Mouse (Mus musculus): Measurements from ENCODE around the gene Gm11042.

Gene Gm11042

GRCm38 (mm10) chr12:74316344-74316973 lies at the start of gene Gm11042:
TSS of gene Gm11042 (minus strand) at chr12:74316394.
- no peak for DNase-seq

DNA sequence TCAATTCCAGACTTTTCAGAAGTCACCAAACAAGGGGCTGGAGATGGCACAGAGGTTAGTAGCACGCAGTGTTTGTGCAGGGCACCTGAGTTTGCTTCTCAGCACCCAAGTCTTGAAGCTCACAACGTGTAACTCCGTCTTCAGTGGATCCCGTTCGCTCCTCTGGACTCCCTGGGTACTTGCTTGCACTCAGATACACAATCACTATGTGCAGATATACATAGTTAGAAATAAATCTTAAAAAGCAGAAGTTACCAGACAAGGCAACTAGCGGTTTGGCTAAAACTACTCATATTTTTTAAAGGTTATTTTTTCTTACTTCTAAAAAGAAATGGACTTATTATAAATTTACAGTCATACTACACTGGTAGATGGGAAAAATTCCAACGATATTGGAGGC lies 48.3 kb upstream of the Gm11042 start:
- DNase-seq: no peak

- no peak for DNase-seq
These were observed 46.9 kb upstream of the Gm11042 start for GRCm38 (mm10) chr12:74363076-74363475.

DNA sequence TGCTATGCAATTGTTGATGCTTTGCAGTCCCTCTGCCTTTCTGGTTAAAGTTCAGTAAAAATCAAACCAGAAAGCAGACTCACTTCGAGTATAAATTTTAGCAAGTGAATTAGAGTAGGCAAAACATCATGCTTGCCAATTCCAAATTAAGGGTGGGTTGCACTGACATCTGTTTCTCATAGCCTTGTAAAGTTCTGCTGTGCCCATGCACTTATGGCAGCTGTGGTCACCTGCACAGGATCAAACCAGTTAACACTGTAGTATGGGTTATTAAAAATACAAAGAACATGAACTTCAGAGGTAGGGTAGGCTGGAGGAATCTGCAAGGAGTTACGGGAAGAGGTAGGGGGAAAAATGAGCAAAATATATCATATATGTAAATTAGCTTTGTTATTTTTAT lies 46.3 kb upstream of the Gm11042 start:
- DNase-seq: no peak

DNA sequence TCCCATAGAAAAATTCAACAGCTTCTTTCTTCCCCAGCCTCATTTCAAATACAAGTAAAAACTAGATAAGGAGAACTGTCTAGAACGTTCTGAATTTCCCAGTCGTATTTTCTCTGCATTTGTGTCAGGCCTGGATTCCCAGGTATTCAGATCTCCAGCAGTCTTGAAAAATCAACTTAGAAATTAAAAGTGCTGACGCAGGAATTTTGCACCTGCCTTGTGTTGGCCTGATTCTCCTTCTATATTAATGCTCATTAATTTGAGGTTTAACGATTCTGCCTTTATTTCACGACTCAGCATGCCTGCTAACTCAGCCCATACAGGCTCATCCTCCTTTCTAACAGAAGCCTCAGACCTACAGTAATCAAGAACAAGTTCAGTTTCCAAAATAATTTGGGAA lies 43.6 kb upstream of the Gm11042 start:
- DNase-seq: no peak

DNA sequence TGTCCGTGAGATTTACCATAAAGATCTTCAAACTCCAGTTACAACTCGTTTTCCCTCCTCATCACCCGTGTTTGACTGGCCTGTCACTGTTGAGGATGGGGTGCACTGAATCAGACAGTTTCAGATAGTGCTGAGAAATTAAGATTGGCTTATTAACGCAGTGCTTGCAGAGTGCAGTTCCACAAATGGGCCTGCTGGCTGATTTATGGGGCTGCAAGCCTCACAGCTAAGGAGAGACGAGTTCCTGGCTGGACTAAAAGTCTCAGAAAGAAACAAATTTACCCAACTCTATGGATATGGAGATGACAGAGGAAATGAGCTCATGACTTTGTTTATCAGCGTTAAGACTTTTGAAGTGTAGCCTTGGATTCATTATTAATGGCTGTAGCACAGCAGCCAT lies 41.6 kb upstream of the Gm11042 start:
- no peak for DNase-seq

DNA sequence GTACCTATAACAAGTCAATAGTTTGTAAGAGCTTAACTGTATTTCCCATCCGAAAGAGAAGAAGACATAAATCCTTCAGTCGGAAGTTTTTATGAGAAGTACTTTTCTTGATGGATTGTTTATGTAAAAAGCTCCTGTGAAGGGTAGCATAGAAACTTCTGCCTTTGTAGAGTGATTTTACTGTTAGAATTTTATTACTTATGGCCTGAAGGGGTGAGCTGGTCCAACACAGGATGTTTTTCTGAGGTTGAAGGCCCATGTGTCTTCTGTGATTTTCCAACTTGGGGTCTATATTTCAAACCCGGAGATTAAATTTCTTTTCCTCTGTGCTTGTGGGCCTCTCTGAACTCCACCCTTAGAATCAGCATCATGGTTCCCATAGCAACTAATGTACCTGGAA lies 26.5 kb upstream of the Gm11042 start:
- no peak for DNase-seq

- DNase-seq: no peak
These were observed 23.9 kb upstream of the Gm11042 start for GRCm38 (mm10) chr12:74340070-74340469.

- no peak for DNase-seq
These were observed 17.5 kb upstream of the Gm11042 start for GRCm38 (mm10) chr12:74333706-74334105.

DNA sequence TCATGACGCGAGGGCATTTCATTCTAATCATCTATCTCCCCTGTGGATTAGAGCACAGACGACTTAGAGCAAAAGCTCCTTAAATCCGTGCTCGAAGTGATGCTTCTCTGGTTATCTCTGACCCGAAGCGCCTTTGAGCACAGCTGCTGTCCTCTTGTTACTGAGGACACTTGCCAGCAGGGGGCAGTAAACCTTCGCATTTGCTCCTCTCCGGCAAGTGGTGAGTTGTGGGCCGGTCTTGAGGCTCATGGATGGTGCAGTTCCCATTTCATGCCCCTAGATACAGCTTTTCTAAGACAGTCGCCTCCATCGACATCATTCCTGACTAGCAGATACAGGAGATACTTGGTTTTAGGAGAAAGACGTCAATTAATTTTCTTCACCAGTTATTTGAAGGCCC lies 16.8 kb upstream of the Gm11042 start:
- peak; percentile 34 to 42 for DNase-seq

DNA sequence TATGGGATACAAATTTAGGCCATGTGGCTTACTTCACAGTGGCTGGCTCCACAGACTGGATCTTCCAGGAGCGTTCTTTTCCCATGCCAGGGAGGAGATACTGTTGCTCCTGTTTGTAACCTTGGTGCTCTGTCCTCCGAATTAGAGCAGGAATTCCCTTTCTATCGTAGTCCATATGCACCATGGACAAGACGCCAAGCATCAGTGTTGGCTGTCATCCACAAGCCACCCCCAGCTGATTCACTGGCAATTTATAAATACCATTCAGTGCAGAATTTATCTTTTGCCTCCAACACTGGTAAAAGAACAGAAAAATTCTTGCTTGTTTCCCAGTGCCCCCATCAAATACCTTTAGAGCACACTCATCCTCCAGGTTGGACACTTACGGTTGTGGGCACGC lies 13.6 kb upstream of the Gm11042 start:
- DNase-seq: no peak

DNA sequence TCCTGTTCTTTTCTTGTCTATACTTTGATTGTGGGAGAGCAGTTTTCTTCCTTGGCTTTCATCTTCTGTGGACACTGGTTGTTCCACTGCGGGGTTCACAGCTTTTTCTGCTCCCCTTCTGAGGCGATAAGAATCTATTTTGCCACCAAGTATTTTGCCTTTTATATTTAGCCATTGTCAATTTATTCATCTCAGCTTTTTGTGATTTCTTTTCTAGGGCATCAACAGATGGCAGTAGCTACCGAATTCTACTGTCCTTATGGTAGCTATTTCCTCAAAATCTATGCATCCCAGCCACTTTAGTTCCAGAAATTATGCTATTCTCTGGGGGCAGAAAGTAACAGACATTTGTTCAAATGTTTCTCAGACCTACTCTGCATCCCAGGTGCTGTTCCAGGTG lies 10.4 kb upstream of the Gm11042 start:
- DNase-seq: no peak

- no peak for DNase-seq
These were observed 5.8 kb upstream of the Gm11042 start for GRCm38 (mm10) chr12:74321981-74322380.

GRCm38 (mm10) chr12:74320318-74320717 lies 4.1 kb upstream of the Gm11042 start:
- DNase-seq: peak; percentile 49 to 56

- peak; percentile 3 to 8 for DNase-seq
These were observed 980 bp upstream of the Gm11042 start for GRCm38 (mm10) chr12:74316989-74317759.

GRCm38 (mm10) chr12:74315221-74315620 lies 973 bp downstream of the Gm11042 start:
- no peak for DNase-seq

DNA sequence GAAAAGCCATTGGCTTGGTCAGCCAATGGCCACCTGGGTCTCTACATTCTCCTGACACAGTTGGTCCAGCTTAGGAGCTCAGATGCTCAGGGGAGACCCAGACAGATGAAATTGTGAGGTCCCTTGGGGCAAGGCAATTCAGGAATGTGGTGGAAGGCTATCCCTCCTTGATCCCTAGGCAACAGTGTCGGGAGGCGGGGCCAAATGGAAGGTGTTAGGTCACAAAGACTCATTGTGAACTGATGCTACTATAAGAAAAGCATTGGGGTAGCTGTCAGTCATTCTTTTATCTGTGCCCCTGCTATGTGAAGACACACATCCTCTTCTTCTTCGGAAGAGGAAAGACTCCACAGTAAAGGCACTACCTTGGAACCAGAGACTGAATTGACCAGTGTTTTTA lies 3.6 kb downstream of the Gm11042 start:
- DNase-seq: no peak

DNA sequence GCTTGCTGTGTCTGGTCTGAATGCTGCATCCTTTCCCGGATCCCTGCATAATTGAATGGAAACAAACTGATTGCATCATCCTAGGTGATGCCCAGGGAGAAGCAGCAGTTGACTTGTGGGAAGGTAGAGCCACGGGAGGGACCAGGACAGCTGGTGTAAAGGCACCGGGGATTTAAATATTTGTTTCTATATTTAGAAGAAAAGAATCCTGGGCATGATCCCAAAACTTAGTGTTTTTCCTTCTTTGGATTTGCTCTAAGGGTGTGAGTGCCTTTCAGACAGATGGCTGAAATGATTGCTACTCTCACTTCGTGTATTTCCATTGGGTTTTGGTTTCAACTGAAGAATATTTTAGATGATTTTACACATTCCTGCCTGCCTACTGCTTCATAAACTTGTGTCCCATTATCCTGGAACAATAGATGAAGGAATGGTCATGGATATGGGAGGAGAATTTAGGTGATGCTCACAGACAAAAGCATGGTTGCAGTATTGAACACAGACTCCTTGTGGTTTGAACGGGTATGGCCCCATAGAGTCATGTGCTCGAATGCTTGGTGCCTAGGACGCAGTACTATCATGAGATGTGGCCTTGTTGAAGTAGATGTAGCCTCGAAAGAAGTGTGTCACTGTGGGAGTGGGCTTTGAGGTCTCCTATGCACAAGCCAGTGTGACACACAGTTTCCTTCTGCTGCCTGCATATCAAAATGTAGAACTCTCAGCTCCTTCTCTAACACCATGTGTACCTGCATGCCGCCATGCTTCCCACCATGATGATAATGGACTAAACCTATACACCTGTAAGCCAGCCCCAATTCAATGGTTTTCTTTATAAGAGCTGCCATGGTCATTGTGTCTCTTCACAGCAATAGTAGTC lies 12.5 kb downstream of the Gm11042 start:
- DNase-seq: no peak

- no peak for DNase-seq
These were observed 14.6 kb downstream of the Gm11042 start for GRCm38 (mm10) chr12:74301559-74301958.

GRCm38 (mm10) chr12:74296374-74296773 lies 19.8 kb downstream of the Gm11042 start:
- no peak for DNase-seq

- DNase-seq: no peak
These were observed 22.6 kb downstream of the Gm11042 start for GRCm38 (mm10) chr12:74293624-74294023.

DNA sequence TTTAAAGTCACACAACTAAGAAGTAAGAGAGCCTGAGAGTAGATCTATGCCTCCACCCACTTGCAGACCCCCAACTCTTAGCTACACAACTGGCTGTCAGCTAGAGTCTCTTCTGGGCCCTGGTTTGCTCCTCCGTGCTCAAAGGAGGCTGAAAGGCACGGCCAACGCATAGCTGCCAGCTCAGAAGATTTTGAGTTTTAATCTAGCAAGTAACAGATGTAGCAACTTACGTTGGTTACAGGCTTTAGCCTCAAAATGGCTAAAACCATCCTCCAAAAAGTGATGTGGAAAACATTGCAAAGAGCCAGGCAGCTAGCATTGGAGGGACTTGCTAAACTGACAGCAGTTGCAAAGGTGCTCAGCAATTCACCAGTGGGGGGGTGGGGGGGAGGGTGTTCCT lies 25.2 kb downstream of the Gm11042 start:
- DNase-seq: no peak

- DNase-seq: no peak
These were observed 31.5 kb downstream of the Gm11042 start for GRCm38 (mm10) chr12:74284685-74285054.
